Mouse (Mus musculus) liver, postnatal 0 days (tissue): ENCODE results near the gene Prdm10.

Experiments
- CTCF ChIP-seq: sonication (generic); IDR thresholded peaks from 2 replicates; pipeline ENCODE4 v1.5.1; 2016; ENCODE audit warnings: antibody characterized with exemption, low read depth
- EP300 ChIP-seq: IDR thresholded peaks from 2 replicates; pipeline ENCODE4 v1.6.1; 2016; ENCODE audit warnings: antibody characterized with exemption, low read depth, mild to moderate bottlenecking

DNA sequence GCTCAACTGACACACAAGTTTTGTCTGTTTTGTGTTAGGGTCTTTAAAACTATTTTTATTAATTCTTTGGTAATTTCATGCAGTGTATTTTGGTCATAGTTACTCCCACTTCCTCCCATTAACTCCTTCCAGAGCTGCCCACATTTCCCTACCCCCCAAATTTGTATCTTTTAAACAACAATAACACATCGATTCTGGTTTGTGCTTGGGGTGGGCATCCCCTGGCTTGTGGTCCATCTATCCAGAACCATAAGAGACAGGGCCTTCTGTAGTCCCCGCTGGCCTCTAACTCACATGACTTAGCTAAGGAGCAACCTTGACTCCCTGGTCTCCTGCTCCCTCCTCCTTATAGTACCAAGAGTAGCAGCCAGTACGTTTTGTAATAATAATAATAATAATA lies 50.5 kb downstream of the Prdm10 start:
- TF ChIP-seq CTCF, result no peak
- TF ChIP-seq EP300, result no peak
